Mouse (Mus musculus): ENCODE results near the gene Olfr906.

DNA sequence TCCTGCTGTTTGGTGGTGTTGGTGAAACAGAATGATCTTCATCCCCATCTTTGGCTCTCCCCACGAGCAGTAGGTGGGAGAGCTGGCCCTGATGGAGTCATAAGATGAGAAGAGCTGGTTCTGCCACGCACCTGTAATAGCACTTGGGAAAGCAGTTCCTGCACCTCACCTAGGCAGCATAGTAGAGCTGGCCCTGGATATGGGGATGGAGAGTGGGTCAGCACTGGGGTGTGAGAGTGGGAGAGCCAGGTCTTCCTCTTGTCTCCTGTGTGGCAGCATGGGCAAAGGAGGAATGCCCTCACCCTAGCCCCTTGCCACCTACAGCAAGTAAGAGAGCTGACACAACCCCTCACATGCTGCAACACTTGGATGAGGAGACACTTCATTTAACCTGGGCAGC, 25.5 kb downstream of the Olfr906 start:
- no peak for TF ChIP-seq CTCF (IDR thresholded peaks at IDR 0.05; ENCODE audit: low read depth)
- no peak for TF ChIP-seq EP300 (optimal IDR thresholded peaks at IDR 0.05)

Measured in stomach, postnatal 0 days (tissue).